Mouse (Mus musculus) kidney, embryonic 15.5 days (tissue): ENCODE measurements around the gene Smyd3. TPM values are rescaled to one million over a fixed set of nuclear protein-coding genes. Genes with fewer than 3 reads are reported as not detected.

Source experiments
- ATAC-seq: fragments of 200-750 bp; cut with Nextera tagmentation; replicated peaks from 2 replicates; pipeline ENCODE4 v1.8.0; 2017; ENCODE audit warnings: moderate TSS enrichment; ENCODE audit not compliant: low FRiP score
- H3K27ac ChIP-seq: fragments of 300-500 bp; sonication (generic); 2 replicates; pipeline ENCODE4 v1.5.1; 2015; ENCODE audit warnings: mild to moderate bottlenecking, inconsistent platforms
- H3K27me3 ChIP-seq: fragments of 300-500 bp; sonication (generic); 2 replicates; pipeline ENCODE4 v1.6.1; 2015; ENCODE audit warnings: inconsistent platforms
- H3K36me3 ChIP-seq: fragments of 300-500 bp; sonication (generic); 2 replicates; pipeline ENCODE4 v1.6.1; 2015; ENCODE audit warnings: inconsistent platforms
- H3K4me1 ChIP-seq: fragments of 300-500 bp; sonication (generic); 2 replicates; pipeline ENCODE4 v1.6.1; 2015; ENCODE audit warnings: inconsistent platforms
- H3K4me2 ChIP-seq: fragments of 300-500 bp; sonication (generic); 2 replicates; pipeline ENCODE4 v1.6.1; 2015; ENCODE audit warnings: moderate library complexity, mild to moderate bottlenecking, inconsistent platforms
- H3K4me3 ChIP-seq: fragments of 300-500 bp; sonication (generic); replicated peaks from 2 replicates; pipeline ENCODE4 v1.5.1; 2015; ENCODE audit warnings: mild to moderate bottlenecking, inconsistent platforms
- H3K9ac ChIP-seq: fragments of 300-500 bp; sonication (generic); 2 replicates; pipeline ENCODE4 v1.6.1; 2015; ENCODE audit warnings: mild to moderate bottlenecking, inconsistent platforms
- H3K9me3 ChIP-seq: fragments of 300-500 bp; sonication (generic); replicated peaks from 2 replicates; pipeline ENCODE4 v1.6.1; 2016; ENCODE audit warnings: inconsistent platforms
- WGBS: fragments of 180-500 bp; shearing (Covaris S2); methylation state at CpG from one replicate; pipeline ENCODE4 v1.1.7; 2015; ENCODE audit warnings: mixed read lengths; 5-methylcytosine and 5-hydroxymethylcytosine counted together
- polyA plus RNA-seq: library from polyadenylated mRNA; unstranded; fragments of >200 nt; fragmentation: Nextera tagmentation; extraction: Ambion mirVana; gene quantifications from 2 replicates; pipeline ENCODE4 v1.2.1, GENCODE M21; 2015

The Smyd3 gene
- polyA plus RNA-seq, 1 experiment from 2014 or later = 21.8 TPM

DNA sequence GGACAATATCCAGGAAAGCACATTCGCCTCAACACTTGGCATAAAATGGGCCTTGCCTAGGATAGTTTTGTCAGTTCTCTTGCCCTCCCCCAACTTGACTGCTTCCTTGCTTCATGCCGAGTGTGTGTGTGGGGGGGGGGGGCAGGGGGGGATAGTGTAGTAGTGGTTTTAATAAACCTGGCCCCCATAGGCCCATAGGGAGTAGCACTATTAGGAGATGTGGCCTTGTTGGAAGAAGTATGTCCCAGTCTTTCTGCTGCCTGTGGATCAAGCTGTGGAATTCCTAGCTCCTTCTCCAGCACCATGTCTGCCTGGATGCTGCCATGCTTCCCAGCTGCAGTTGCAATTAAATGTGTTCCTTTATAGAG lies 71.0 kb downstream of the Smyd3 start:
- Histone ChIP-seq H3K9me3 (no peaks in the 10 kb centered on the region), H3K27me3 (no peaks in the 10 kb centered on the region), H3K4me3 (no peak overlapping the region), H3K4me1 (peaks cover 18% of the 10 kb centered on the region; the same call in 1 of the 2 replicates), H3K9ac (no peak overlapping the region), H3K36me3 (no peaks in the 10 kb centered on the region), H3K27ac (no peak overlapping the region), H3K4me2 (0 out of 2 replicates have a peak overlapping the region, but pooled peaks have one; percentile 20)
- peak; percentile 13; the same call in 1 of the 2 replicates for ATAC-seq
- WGBS = 37% methylated on average over 2 of the region's 2 CpGs

DNA sequence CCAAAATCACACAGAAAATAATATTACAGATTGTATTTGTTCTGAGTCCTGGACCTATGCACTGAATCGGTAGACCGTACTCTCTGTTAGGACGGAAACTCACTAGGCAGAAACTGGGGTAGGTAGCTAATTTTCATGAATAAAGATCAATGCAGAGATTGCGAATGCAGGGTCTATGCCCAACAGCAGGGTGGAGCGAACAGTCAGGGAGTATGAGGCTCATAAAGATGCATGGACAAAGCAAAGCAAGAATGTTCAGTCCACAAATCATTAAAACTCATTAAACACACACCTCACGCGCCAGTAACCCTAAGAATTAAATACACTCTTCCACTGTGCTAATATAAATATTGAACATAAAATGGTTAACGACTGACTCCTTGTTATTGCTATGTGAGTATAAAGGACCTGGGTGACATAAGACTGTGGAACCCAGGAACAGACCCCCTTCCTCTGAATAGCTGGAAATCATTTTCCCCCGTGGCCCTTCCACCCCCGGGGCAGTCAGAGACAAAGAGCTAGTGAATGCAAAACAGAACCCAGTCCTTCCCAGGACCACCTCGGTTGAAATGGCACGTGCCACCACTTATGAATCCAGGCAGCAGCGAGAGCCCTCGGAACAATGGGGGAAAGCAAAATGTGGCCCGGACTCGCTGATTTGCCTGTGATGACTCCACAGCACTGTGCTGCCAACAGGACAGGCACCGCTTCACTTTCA lies 71.6 kb downstream of the Smyd3 start:
- Histone ChIP-seq H3K36me3 (no peaks in the 10 kb centered on the region), H3K9ac (no peak overlapping the region), H3K27ac (no peak overlapping the region; the same call in 1 of the 2 replicates), H3K4me2 (peak overlapping the region; percentile 20; the same call in 1 of the 2 replicates), H3K27me3 (no peaks in the 10 kb centered on the region), H3K9me3 (no peaks in the 10 kb centered on the region), H3K4me1 (peaks cover 18% of the 10 kb centered on the region; the same call in 1 of the 2 replicates), H3K4me3 (no peak overlapping the region)
- WGBS = 40% methylated on average over 17 of the region's 17 CpGs
- peak; percentile 52 for ATAC-seq

DNA sequence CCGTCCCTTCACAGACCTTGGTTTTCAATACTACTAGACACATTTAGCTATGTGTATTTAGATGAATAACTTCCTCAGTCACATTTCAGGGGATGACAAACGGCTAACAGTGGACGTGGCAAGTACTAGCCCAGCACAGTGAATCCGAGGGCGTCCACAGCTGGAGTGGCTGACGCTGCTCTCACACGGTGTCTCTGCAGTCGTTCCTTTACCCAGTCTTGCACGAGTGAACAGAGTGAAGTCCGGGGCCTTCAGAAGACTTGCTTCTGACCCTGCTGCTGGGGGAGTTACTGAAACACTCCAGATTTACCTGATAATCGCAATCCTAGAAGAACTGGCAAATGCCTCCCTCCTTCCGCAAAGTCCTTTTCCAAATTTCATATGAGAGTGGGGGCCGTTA lies 74.0 kb downstream of the Smyd3 start:
- 51% methylated on average over 13 of the region's 13 CpGs for WGBS
- H3K27ac ChIP-seq = peak overlapping the region; percentile 19; the same call in 1 of the 2 replicates

DNA sequence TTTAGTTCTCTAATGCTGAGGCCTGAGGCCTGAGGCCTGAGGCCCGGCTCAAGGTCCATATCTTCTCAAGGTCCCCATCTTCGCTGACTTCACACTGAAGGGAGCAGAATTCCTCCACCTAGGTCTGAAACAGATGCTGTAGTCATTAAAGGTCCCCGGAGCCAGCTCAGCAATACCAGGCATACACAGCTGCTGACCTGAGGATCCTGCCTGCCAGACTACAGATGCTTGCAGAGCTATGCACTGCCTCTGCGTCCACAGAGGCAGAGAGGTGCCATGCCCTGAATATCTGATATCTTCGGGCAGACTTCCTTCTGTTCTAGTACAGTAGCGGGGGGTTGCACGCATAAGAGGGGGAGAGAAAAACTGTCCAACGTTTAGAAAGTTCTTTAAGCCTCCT lies 74.4 kb downstream of the Smyd3 start:
- H3K9ac ChIP-seq = no peak overlapping the region
- H3K36me3 ChIP-seq = no peaks in the 10 kb centered on the region
- peak; percentile 55; the same call in 1 of the 2 replicates for ATAC-seq
- H3K4me2 ChIP-seq = no peak overlapping the region
- H3K4me3 ChIP-seq = no peak overlapping the region
- 50% methylated on average over 8 of the region's 8 CpGs for WGBS
- no peaks in the 10 kb centered on the region for H3K9me3 ChIP-seq
- H3K27ac ChIP-seq = no peak overlapping the region
- peaks cover 18% of the 10 kb centered on the region; the same call in 1 of the 2 replicates for H3K4me1 ChIP-seq
- no peaks in the 10 kb centered on the region for H3K27me3 ChIP-seq

More for the DNA sequence above, 74.0 kb downstream of the Smyd3 start:
- H3K4me3 ChIP-seq = no peak overlapping the region
- no peaks in the 10 kb centered on the region for H3K27me3 ChIP-seq
- H3K36me3 ChIP-seq = no peaks in the 10 kb centered on the region
- 0 out of 2 replicates have a peak, but pooled peaks have one; percentile 53 for ATAC-seq
- H3K9me3 ChIP-seq = no peaks in the 10 kb centered on the region
- H3K4me1 ChIP-seq = peaks cover 18% of the 10 kb centered on the region; the same call in 1 of the 2 replicates
- no peak overlapping the region for H3K9ac ChIP-seq
- H3K4me2 ChIP-seq = no peak overlapping the region

DNA sequence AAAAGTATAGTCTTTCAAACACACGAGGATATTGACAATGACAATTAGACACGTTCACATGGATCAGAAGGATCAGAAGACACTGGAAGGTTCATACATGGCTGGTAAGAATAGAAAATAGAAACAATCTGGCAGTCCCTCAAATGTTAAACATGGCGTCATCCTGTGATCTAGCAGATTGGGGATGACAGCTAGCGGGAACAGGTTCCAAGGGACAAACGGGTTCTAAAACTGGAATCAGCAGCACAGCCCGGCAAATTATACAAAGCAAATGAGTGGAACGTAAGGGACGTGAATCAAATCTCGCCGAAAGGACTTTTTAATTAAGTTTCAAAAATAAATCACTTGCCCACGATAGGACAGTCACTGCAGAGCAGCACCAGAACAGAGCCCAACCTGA lies 81.2 kb downstream of the Smyd3 start:
- Histone ChIP-seq H3K36me3 (no peaks in the 10 kb centered on the region), H3K4me3 (no peak overlapping the region), H3K27ac (no peak overlapping the region), H3K27me3 (no peaks in the 10 kb centered on the region), H3K4me1 (no peaks in the 10 kb centered on the region), H3K9ac (no peak overlapping the region), H3K4me2 (no peak overlapping the region), H3K9me3 (no peaks in the 10 kb centered on the region)
- 59% methylated on average over 11 of the region's 11 CpGs for WGBS
- ATAC-seq = no peak

DNA sequence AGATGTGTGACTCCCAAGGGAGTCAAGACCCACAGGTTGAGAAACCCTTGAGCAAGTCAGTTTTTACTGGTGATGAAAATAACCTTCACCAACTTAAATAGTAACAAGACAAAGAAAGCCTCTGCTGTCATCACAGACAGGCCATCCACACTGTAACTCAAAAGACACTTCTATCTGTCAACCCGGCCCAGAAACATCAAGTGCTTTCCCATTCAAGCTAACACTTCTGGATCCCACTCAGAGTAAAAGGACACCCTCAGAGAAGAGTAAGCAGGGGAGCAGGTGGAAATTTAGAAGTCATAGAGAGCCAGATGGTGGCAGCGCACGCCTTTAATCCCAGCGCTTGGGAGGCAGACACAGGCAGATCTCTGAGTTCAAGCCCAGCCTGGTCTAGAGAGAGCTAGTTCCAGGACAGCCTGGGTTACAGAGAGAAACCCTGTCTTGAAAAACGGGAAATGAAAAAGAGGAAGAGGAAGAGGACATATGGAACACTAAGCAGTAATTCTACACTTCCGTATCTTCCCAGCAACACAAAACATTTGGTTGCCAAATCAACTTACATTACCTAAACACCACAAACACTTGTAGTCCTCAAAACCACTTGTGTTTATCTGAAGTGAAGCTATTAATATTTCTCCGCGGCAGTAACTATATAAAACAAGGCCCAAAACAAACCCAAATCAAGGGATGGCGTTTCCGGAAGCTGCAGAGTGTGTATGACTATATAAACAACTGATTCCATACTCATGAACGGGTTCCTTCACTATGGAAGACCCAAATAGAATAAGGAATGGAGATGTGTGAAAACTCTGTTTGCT lies 83.2 kb downstream of the Smyd3 start:
- Histone ChIP-seq H3K36me3 (no peaks in the 10 kb centered on the region), H3K4me2 (no peak overlapping the region), H3K4me3 (no peak overlapping the region), H3K4me1 (no peaks in the 10 kb centered on the region), H3K27ac (no peak overlapping the region), H3K9me3 (no peaks in the 10 kb centered on the region), H3K27me3 (no peaks in the 10 kb centered on the region), H3K9ac (no peak overlapping the region)
- WGBS = 90% methylated on average over 11 of the region's 11 CpGs
- ATAC-seq = no peak

DNA sequence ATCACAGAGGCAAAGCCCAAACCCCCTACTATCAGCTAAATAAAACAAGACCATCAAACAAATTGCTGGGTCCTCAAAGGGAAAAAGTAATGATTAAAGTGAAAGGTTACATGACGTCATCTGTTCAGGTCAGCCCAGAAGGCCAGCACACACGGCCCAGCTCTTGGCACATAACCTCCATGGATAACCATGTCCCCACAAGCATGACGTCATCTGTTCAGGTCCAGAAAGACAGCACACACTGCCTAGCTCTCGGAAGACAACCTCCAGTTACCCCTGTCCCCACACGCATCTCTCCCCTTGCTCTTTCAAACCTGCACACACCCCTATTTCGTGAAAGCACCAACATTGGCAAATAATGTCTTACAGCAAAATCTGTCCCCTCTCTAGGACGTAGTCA lies 84.0 kb downstream of the Smyd3 start:
- Histone ChIP-seq H3K4me2 (no peak overlapping the region), H3K4me3 (no peak overlapping the region), H3K27me3 (no peaks in the 10 kb centered on the region), H3K9me3 (no peaks in the 10 kb centered on the region), H3K9ac (no peak overlapping the region), H3K27ac (no peak overlapping the region), H3K36me3 (no peaks in the 10 kb centered on the region), H3K4me1 (no peaks in the 10 kb centered on the region)
- ATAC-seq = no peak
- WGBS = 81% methylated on average over 7 of the region's 7 CpGs

DNA sequence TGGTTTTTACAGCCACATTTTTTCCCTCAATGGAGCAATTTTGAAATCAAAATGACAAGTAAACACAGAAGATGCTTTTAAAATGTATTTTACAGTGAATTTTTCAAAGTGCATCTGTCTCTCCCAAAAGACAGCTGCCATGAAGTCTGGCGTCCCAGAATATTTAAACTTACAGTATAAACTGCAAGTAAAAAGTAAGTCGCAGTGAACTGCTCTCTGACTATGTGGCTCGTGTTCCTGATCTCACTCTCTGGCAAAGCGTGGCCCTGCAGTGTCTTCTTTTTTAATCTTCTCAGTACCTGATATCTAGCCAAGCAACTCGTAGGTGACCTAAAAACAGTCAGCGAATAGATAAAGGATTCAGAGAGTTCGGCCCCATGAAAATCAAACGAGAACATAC lies 84.5 kb downstream of the Smyd3 start:
- WGBS = 89% methylated on average over 8 of the region's 8 CpGs
- no peak overlapping the region for H3K9ac ChIP-seq
- H3K4me2 ChIP-seq = no peak overlapping the region
- no peak overlapping the region for H3K27ac ChIP-seq
- no peaks in the 10 kb centered on the region for H3K4me1 ChIP-seq
- H3K4me3 ChIP-seq = no peak overlapping the region
- no peaks in the 10 kb centered on the region for H3K9me3 ChIP-seq
- no peaks in the 10 kb centered on the region for H3K27me3 ChIP-seq
- no peaks in the 10 kb centered on the region for H3K36me3 ChIP-seq
- ATAC-seq = no peak

DNA sequence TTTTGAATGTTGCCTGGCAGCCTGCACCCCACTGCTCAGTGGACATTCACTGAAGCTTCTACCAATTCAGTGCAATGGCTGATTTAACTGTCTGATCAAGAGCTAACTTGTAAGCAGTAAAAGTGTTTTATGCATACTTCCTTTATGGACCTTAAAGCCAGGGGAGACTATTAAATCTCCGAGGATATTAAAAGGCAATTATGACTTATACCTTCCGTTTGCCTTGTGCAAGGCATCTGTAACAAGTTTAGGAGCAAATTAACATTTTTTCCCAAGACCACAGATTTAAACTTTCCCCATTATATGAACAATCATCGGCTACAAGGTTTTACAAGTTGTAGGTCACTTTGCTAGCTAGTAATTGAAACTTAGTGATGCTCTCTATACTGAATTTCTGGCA lies 87.8 kb downstream of the Smyd3 start:
- ATAC-seq = no peak
- no peaks in the 10 kb centered on the region for H3K36me3 ChIP-seq
- H3K9ac ChIP-seq = no peak overlapping the region
- no peaks in the 10 kb centered on the region for H3K27me3 ChIP-seq
- no peaks in the 10 kb centered on the region for H3K4me1 ChIP-seq
- H3K4me2 ChIP-seq = no peak overlapping the region
- 57% methylated on average over 3 of the region's 3 CpGs for WGBS
- H3K9me3 ChIP-seq = no peaks in the 10 kb centered on the region
- H3K4me3 ChIP-seq = no peak overlapping the region
- H3K27ac ChIP-seq = no peak overlapping the region

DNA sequence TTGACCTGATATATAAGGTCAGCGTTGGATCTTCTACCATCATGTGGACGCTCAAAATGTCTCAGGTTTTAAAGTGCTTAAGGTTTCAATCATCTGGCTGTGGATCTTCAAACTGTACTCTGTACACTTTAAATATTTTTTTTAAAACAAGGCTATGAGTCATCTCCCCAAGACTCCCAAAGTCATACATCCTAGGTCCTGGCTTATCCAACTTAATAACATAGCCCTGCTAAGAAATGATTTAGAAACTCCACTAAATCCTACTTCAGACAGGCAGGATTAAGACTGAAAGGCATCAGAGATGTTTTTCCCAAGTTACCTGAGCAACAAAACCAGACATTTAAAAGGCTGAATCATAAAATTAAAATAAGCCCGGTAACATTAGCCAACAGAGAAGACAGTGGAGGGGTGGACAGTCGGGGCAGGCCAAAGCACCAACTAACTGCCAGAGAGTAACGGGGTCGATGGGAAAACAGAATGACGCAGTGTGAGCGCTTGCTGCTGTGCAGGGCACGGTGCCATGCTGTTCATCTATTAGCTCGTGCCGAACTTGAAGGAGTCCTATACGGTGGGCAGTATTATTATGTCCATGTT lies 92.9 kb downstream of the Smyd3 start:
- WGBS = 89% methylated on average over 12 of the region's 12 CpGs
- no peak overlapping the region for H3K4me2 ChIP-seq
- H3K4me3 ChIP-seq = no peak overlapping the region
- no peaks in the 10 kb centered on the region for H3K9me3 ChIP-seq
- H3K36me3 ChIP-seq = no peaks in the 10 kb centered on the region
- H3K27ac ChIP-seq = no peak overlapping the region
- no peaks in the 10 kb centered on the region for H3K27me3 ChIP-seq
- ATAC-seq = no peak
- no peaks in the 10 kb centered on the region for H3K4me1 ChIP-seq
- H3K9ac ChIP-seq = no peak overlapping the region

DNA sequence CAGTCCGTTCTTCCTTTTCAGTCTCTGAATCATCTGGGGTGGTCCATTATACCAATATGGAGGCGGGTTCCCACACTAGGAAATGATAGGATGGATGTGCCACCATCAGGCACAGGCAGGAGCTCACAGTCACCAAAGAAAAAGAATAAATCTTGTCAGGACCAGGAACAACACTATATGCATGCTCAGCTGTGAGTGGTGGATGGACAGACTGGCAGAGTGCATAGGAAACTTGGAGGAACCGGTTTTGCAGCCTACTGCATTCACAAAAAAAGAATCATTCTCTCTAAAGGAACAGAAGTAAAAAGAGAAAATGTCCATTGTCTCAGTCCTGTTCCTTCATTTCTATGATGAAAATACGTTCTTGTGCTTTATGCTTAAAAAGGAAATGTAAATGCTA lies 98.8 kb downstream of the Smyd3 start:
- H3K9ac ChIP-seq = no peak overlapping the region
- H3K4me2 ChIP-seq = 0 out of 2 replicates have a peak overlapping the region, but pooled peaks have one; percentile 3
- ATAC-seq = no peak
- H3K4me3 ChIP-seq = no peak overlapping the region
- no peaks in the 10 kb centered on the region; the same call in 1 of the 2 replicates for H3K9me3 ChIP-seq
- 71% methylated on average over 4 of the region's 4 CpGs for WGBS
- H3K27ac ChIP-seq = no peak overlapping the region
- no peaks in the 10 kb centered on the region for H3K27me3 ChIP-seq
- H3K4me1 ChIP-seq = peaks cover 6% of the 10 kb centered on the region
- no peaks in the 10 kb centered on the region for H3K36me3 ChIP-seq

DNA sequence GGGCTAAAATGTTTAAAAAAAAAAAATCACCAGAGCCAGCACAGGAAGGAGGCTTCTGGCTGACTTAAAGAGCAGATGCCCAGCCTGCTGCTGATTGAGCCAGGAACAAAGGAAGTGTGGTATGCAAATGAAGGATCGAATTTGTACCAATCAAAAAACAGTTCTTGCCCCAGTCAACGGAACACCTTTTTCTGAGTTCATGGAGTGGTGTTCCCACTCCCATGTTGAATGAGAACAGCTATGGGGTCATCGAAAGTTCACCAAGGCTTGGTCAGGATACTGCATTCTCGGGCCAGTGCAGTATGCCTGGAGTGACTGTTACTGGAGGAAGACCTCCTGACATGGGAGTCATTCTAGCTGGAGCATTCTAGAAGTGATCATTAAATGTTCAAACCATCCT lies 109.8 kb downstream of the Smyd3 start:
- peaks cover 19% of the 10 kb centered on the region; the same call in 1 of the 2 replicates for H3K36me3 ChIP-seq
- H3K4me1 ChIP-seq = no peaks in the 10 kb centered on the region
- no peaks in the 10 kb centered on the region for H3K27me3 ChIP-seq
- H3K4me2 ChIP-seq = no peak overlapping the region
- H3K9me3 ChIP-seq = no peaks in the 10 kb centered on the region
- ATAC-seq = no peak
- WGBS = 87% methylated on average over 4 of the region's 4 CpGs
- no peak overlapping the region for H3K27ac ChIP-seq
- no peak overlapping the region for H3K9ac ChIP-seq
- no peak overlapping the region for H3K4me3 ChIP-seq
